In the genomic region with DNA sequence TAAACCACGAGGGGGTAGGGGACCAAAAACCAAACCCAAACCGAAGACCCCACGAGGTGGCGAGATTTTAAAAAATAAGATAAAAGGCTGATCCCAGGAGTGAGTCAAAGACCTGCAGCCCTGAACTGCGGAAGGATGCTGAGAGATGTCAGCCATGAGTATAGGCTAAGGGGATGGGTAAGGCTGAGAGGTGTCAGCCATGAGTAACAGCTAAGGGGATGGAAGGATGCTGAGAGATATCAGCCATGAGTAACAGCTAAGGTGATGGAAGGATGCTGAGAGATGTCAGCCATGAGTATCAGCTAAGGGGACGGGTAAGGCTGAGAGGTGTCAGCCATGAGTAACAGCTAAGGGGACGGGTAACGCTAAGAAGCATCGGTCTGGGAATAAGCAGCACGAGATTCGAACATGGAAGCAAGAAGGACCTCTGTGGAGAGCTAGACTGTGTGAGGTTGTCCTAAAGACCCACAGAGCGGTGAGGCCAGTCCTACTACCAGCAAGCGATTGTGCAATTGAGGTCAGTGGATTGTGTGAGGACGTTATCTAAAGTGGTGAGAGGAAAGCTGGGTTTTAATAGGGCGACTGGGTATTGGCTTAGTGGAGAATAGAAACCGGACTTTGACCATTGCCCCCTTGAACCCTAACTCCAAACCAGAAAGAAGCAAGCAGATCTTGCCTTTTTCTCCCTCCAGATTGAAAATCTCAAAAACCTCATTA, we compare ENCODE assay signal across 24 mouse cellular contexts. TPM values are rescaled to one million over a fixed set of nuclear protein-coding genes. Genes with fewer than 3 reads are reported as not detected.
DNase-seq lines count a peak whose midpoint lies in the region; ATAC-seq and TF ChIP-seq lines count a peak whose summit lies in the region.
"Had no signal": no experiment of that assay in that cellular context is flagged by ENCODE, and none has a peak within 500 bp of the region (broad histone marks: within the 10 kb centered on the region; RNA-seq: fewer than 3 reads in every experiment).

No protein-coding gene starts in this region.

- no peak for DNase-seq in heart, adult 2 months
- no peak for DNase-seq in heart, embryonic 10.5 days (ENCODE audit: low spot score)
- no peak for DNase-seq in liver, embryonic 14.5 days (ENCODE audit: low read depth in 3 of 3, low spot score in 3 of 3)
- no peak for DNase-seq in urinary bladder, postnatal 10 days (ENCODE audit: low spot score)
- DNase-seq in kidney, adult 9 months: no peak
- DNase-seq: cerebellum, adult 2 months; gastrocnemius, postnatal 36 days; heart, postnatal 10 days; lung, adult 2 months; lung, postnatal 4 days; retina, postnatal 1 day; right cerebral cortex, postnatal 4 days; thymus, postnatal 36 days had no signal

- H3K27ac ChIP-seq in heart, adult 2 months: no peak overlapping the region
- no peak overlapping the region for H3K27ac ChIP-seq in heart, embryonic 10.5 days
- 0 out of 2 replicates have a peak overlapping the region, but pooled peaks have one; percentile 2 for H3K27ac ChIP-seq in intestine, embryonic 15.5 days
- H3K27ac ChIP-seq in liver, embryonic 14.5 days: no peak overlapping the region
- no peak overlapping the region for H3K27ac ChIP-seq in stomach, embryonic 16.5 days (ENCODE audit: low read length)
- H3K27ac ChIP-seq: embryonic facial prominence, embryonic 10.5 days; forebrain, embryonic 13.5 days; hindbrain, embryonic 12.5 days; kidney, postnatal 0 days; limb, embryonic 10.5 days; midbrain, embryonic 10.5 days had no signal

- H3K79me2 ChIP-seq in heart, adult 2 months (replicated peaks; ENCODE audit: control insufficient read depth, insufficient read depth, low read length): no peaks in the 10 kb centered on the region

- H3K4me3 ChIP-seq in heart, adult 2 months: no peak overlapping the region
- no peak overlapping the region for H3K4me3 ChIP-seq in heart, embryonic 10.5 days
- H3K4me3 ChIP-seq in intestine, embryonic 15.5 days (replicated peaks): no peak overlapping the region
- H3K4me3 ChIP-seq in liver, embryonic 14.5 days (ENCODE audit: insufficient read depth in 1 of 2, low read depth in 2 of 2, low read length in 2 of 2): no peak overlapping the region
- no peak overlapping the region for H3K4me3 ChIP-seq in stomach, embryonic 16.5 days (replicated peaks; ENCODE audit: low read length)
- H3K4me3 ChIP-seq: embryonic facial prominence, embryonic 10.5 days; forebrain, embryonic 13.5 days; hindbrain, embryonic 12.5 days; limb, embryonic 10.5 days; midbrain, embryonic 10.5 days had no signal

- H3K36me3 ChIP-seq in heart, adult 2 months (ENCODE audit: control insufficient read depth, insufficient read depth, low read length): no peaks in the 10 kb centered on the region
- no peaks in the 10 kb centered on the region for H3K36me3 ChIP-seq in heart, embryonic 10.5 days
- no peaks in the 10 kb centered on the region for H3K36me3 ChIP-seq in intestine, embryonic 15.5 days
- no peaks in the 10 kb centered on the region for H3K36me3 ChIP-seq in liver, embryonic 14.5 days (replicated peaks; ENCODE audit: control insufficient read depth, insufficient read depth, low read depth)
- H3K36me3 ChIP-seq in stomach, embryonic 16.5 days (ENCODE audit: control insufficient read depth, insufficient read depth, low read length): no peaks in the 10 kb centered on the region

- WGBS in heart, adult 2 months: 77% methylated on average over 16 of the region's 16 CpGs
- WGBS in heart, embryonic 10.5 days: 81% methylated on average over 16 of the region's 16 CpGs
- 83% methylated on average over 16 of the region's 16 CpGs for WGBS in intestine, embryonic 15.5 days
- WGBS in liver, embryonic 14.5 days (ENCODE audit: insufficient replicate concordance): 59% methylated on average over 16 of the region's 16 CpGs
- WGBS in stomach, embryonic 16.5 days: 85% methylated on average over 16 of the region's 16 CpGs

- no peak overlapping the region for H3K9ac ChIP-seq in heart, adult 2 months (ENCODE audit: low read depth, low read length)
- H3K9ac ChIP-seq in intestine, embryonic 15.5 days: no peak overlapping the region
- H3K9ac ChIP-seq in liver, embryonic 14.5 days (replicated peaks): no peak overlapping the region
- no peak overlapping the region for H3K9ac ChIP-seq in stomach, embryonic 16.5 days (ENCODE audit: low read length)
- H3K9ac ChIP-seq: forebrain, embryonic 13.5 days; hindbrain, embryonic 12.5 days had no signal

- TF ChIP-seq POLR2A in heart, adult 2 months (IDR thresholded peaks at IDR 0.05; ENCODE audit: insufficient read depth, low read depth, low read length): no peak

- H3K9me3 ChIP-seq in heart, embryonic 10.5 days: no peaks in the 10 kb centered on the region
- no peaks in the 10 kb centered on the region for H3K9me3 ChIP-seq in intestine, embryonic 15.5 days
- H3K9me3 ChIP-seq in liver, embryonic 14.5 days (ENCODE audit: control insufficient read depth, low read length): no peaks in the 10 kb centered on the region
- no peaks in the 10 kb centered on the region for H3K9me3 ChIP-seq in stomach, embryonic 16.5 days (replicated peaks; ENCODE audit: control insufficient read depth, low read length)
- H3K9me3 ChIP-seq: embryonic facial prominence, embryonic 10.5 days; forebrain, embryonic 13.5 days; hindbrain, embryonic 12.5 days; limb, embryonic 10.5 days; midbrain, embryonic 10.5 days had no signal

- TF ChIP-seq CTCF in heart, adult 2 months (IDR thresholded peaks at IDR 0.05): no peak
- TF ChIP-seq CTCF in liver, embryonic 14.5 days (IDR thresholded peaks at IDR 0.05; ENCODE audit: low read depth): no peak

- peak; percentile 83 for ATAC-seq in intestine, embryonic 15.5 days
- ATAC-seq in liver, embryonic 14.5 days (ENCODE audit: insufficient read depth): peak; percentile 52
- ATAC-seq in stomach, embryonic 16.5 days (ENCODE audit: insufficient read depth, low FRiP score): peak; percentile 54; the same call in 1 of the 2 replicates
- ATAC-seq: forebrain, embryonic 13.5 days had no signal

- intact Hi-C loops in heart, adult 2 months (cut with DNase I): no loop called here

- H3K4me1 ChIP-seq in heart, adult 2 months (ENCODE audit: control insufficient read depth, insufficient read depth, low read length): peaks cover 2% of the 10 kb centered on the region; the same call in 1 of the 2 replicates
- peaks cover 71% of the 10 kb centered on the region for H3K4me1 ChIP-seq in heart, embryonic 10.5 days
- 0 out of 2 replicates have a peak, but pooled peaks cover 6% of the 10 kb centered on the region for H3K4me1 ChIP-seq in intestine, embryonic 15.5 days (replicated peaks)
- peaks cover 0 to 14% of the 10 kb centered on the region in 2 experiments; a peak in 2 of 4 replicates for H3K4me1 ChIP-seq in liver, embryonic 14.5 days (replicated peaks; ENCODE audit: control insufficient read depth in 2 of 2, insufficient read depth in 2 of 2, low read length in 1 of 2)
- H3K4me1 ChIP-seq in stomach, embryonic 16.5 days (ENCODE audit: control insufficient read depth, insufficient read depth, low read length): no peaks in the 10 kb centered on the region; the same call in 1 of the 2 replicates

- H3K4me2 ChIP-seq in intestine, embryonic 15.5 days (replicated peaks): no peak overlapping the region
- H3K4me2 ChIP-seq in liver, embryonic 14.5 days (ENCODE audit: low read depth): peak overlapping the region; percentile 22; the same call in 1 of the 2 replicates
- no peak overlapping the region for H3K4me2 ChIP-seq in stomach, embryonic 16.5 days (ENCODE audit: low read depth, low read length)
- H3K4me2 ChIP-seq: forebrain, embryonic 13.5 days; heart, embryonic 11.5 days; hindbrain, embryonic 12.5 days had no signal

- TF ChIP-seq EP300 in heart, adult 2 months (IDR thresholded peaks at IDR 0.05; ENCODE audit: insufficient read depth, low read depth, low read length): 0 out of 2 replicates have a peak, but pooled peaks have one; percentile 10
- TF ChIP-seq EP300 in liver, embryonic 14.5 days (IDR thresholded peaks at IDR 0.05; ENCODE audit: low read depth): no peak

- H3K27me3 ChIP-seq in heart, adult 2 months (ENCODE audit: control insufficient read depth, insufficient read depth, low read length): no peaks in the 10 kb centered on the region; the same call in 1 of the 2 replicates
- H3K27me3 ChIP-seq in heart, embryonic 10.5 days (ENCODE audit: insufficient read depth, poor library complexity, severe bottlenecking): no peaks in the 10 kb centered on the region
- no peaks in the 10 kb centered on the region for H3K27me3 ChIP-seq in intestine, embryonic 15.5 days (replicated peaks)
- peaks cover 15% of the 10 kb centered on the region for H3K27me3 ChIP-seq in liver, embryonic 14.5 days (ENCODE audit: control insufficient read depth, insufficient read depth, low read length)
- no peaks in the 10 kb centered on the region for H3K27me3 ChIP-seq in stomach, embryonic 16.5 days (ENCODE audit: control insufficient read depth, insufficient read depth, low read length)
- H3K27me3 ChIP-seq: CH12.LX; forebrain, embryonic 13.5 days; hindbrain, embryonic 12.5 days had no signal

RNA-seq across cellular contexts. Expression of a gene that starts 6.3 kb away (rescaled TPM):
- 10 to 100 TPM; 40.5 to 43.8 TPM for total RNA-seq in heart, adult 2 months (2021)
- 13.8 and 34.4 TPM in 2 replicates for polyA plus RNA-seq in heart, adult 2 months (2012; rRNA removed)
- polyA plus RNA-seq in heart, embryonic 10.5 days (2016; fragmentation: Nextera tagmentation; extraction: Ambion mirVana): 27.9 and 35.9 TPM in 2 replicates
- 50.6 and 53.7 TPM in 2 replicates for polyA plus RNA-seq in intestine, embryonic 15.5 days (2015; fragmentation: Nextera tagmentation; extraction: Ambion mirVana)
- 6.0 and 7.7 TPM in 2 replicates for polyA plus RNA-seq in liver, embryonic 14.5 days (2012; rRNA removed)
- 11.7 and 12.4 TPM in 2 replicates for polyA plus RNA-seq in liver, embryonic 14.5 days (2014; fragmentation: Nextera tagmentation; extraction: Ambion mirVana)
- polyA plus RNA-seq in stomach, embryonic 16.5 days (2015; fragmentation: Nextera tagmentation; extraction: Ambion mirVana): 67.1 and 76.9 TPM in 2 replicates
- total RNA-seq: CH12.LX, MEL had no signal
